Mouse (Mus musculus): Measurements from ENCODE around the gene Il18rap. TPM values are rescaled to one million over a fixed set of nuclear protein-coding genes. Genes with fewer than 3 reads are reported as not detected.
A peak's percentile ranks its signal among the peaks of the same experiment; 100 is the strongest.

Il18rap gene
- 0.04 and 0.13 TPM in 2 replicates for polyA plus RNA-seq (2014; fragmentation: Nextera tagmentation; extraction: Ambion mirVana)

GRCm38 (mm10) chr1:40514851-40515585, at the start of gene Il18rap:
Il18rap (plus strand) TSS chr1:40515362.
- 0 out of 2 replicates have a peak, but pooled peaks have one; percentile 48 for ATAC-seq (ENCODE audit: low FRiP score)
- no peak for DNase-seq (ENCODE audit: low spot score)
- Histone ChIP-seq H3K4me2 (replicated peaks) (0 out of 2 replicates have a peak within 1 kb of the TSS, but pooled peaks have one; percentile 5), H3K4me1 (replicated peaks; ENCODE audit: control insufficient read depth, insufficient read depth, low read length) (no peaks in the 10 kb centered on the region), H3K4me3 (replicated peaks; ENCODE audit: low read length) (no peak within 1 kb of the TSS), H3K9me3 (ENCODE audit: control insufficient read depth, low read length) (no peaks in the 10 kb centered on the region), H3K27me3 (ENCODE audit: control insufficient read depth, insufficient read depth, low read length) (no peaks in the 10 kb centered on the region), H3K36me3 (replicated peaks; ENCODE audit: control insufficient read depth, insufficient read depth) (no peaks in the 10 kb centered on the region), H3K9ac (no peak within 1 kb of the TSS), H3K27ac (no peak within 1 kb of the TSS)
- 45% methylated on average over 9 of the region's 9 CpGs for WGBS

GRCm38 (mm10) chr1:40465477-40466430, 49.4 kb upstream of the Il18rap start, which contains the start of gene Il18r1:
Il18r1 (plus strand) TSS chr1:40465552.
- ATAC-seq (ENCODE audit: low FRiP score) (no peak), DNase-seq (ENCODE audit: low spot score) (no peak)
- Histone ChIP-seq H3K9ac (no peak within 1 kb of the TSS), H3K9me3 (ENCODE audit: control insufficient read depth, low read length) (no peaks in the 10 kb centered on the region), H3K27me3 (ENCODE audit: control insufficient read depth, insufficient read depth, low read length) (no peaks in the 10 kb centered on the region), H3K4me3 (replicated peaks; ENCODE audit: low read length) (no peak within 1 kb of the TSS), H3K4me1 (replicated peaks; ENCODE audit: control insufficient read depth, insufficient read depth, low read length) (no peaks in the 10 kb centered on the region), H3K36me3 (replicated peaks; ENCODE audit: control insufficient read depth, insufficient read depth) (no peaks in the 10 kb centered on the region), H3K4me2 (replicated peaks) (no peak within 1 kb of the TSS), H3K27ac (no peak within 1 kb of the TSS)
- WGBS, result 49% methylated on average over 20 of the region's 20 CpGs

GRCm38 (mm10) chr1:40467306-40467705, 47.9 kb upstream of the Il18rap start:
- no peaks in the 10 kb centered on the region for H3K9me3 ChIP-seq (ENCODE audit: control insufficient read depth, low read length)
- no peak for ATAC-seq (ENCODE audit: low FRiP score)
- 94% methylated on average over 4 of the region's 4 CpGs for WGBS

GRCm38 (mm10) chr1:40468805-40469204, 46.4 kb upstream of the Il18rap start:
- H3K9me3 ChIP-seq (ENCODE audit: control insufficient read depth, low read length), result no peaks in the 10 kb centered on the region
- no peak for DNase-seq (ENCODE audit: low spot score)
- no peak overlapping the region for H3K9ac ChIP-seq
- WGBS, result 86% methylated on average over 2 of the region's 2 CpGs
- no peak overlapping the region for H3K27ac ChIP-seq
- H3K36me3 ChIP-seq (replicated peaks; ENCODE audit: control insufficient read depth, insufficient read depth), result no peaks in the 10 kb centered on the region
- no peak overlapping the region for H3K4me2 ChIP-seq (replicated peaks)
- H3K4me1 ChIP-seq (replicated peaks; ENCODE audit: control insufficient read depth, insufficient read depth, low read length), result no peaks in the 10 kb centered on the region
- no peak overlapping the region for H3K4me3 ChIP-seq (replicated peaks; ENCODE audit: low read length)
- no peaks in the 10 kb centered on the region for H3K27me3 ChIP-seq (ENCODE audit: control insufficient read depth, insufficient read depth, low read length)
- ATAC-seq (ENCODE audit: low FRiP score), result no peak

More at GRCm38 (mm10) chr1:40467306-40467705, 47.9 kb upstream of the Il18rap start:
- Histone ChIP-seq H3K4me1 (replicated peaks; ENCODE audit: control insufficient read depth, insufficient read depth, low read length) (no peaks in the 10 kb centered on the region), H3K4me2 (replicated peaks) (no peak overlapping the region), H3K4me3 (replicated peaks; ENCODE audit: low read length) (no peak overlapping the region), H3K36me3 (replicated peaks; ENCODE audit: control insufficient read depth, insufficient read depth) (no peaks in the 10 kb centered on the region), H3K27ac (no peak overlapping the region), H3K27me3 (ENCODE audit: control insufficient read depth, insufficient read depth, low read length) (no peaks in the 10 kb centered on the region), H3K9ac (no peak overlapping the region)
- DNase-seq (ENCODE audit: low spot score), result no peak

- Histone ChIP-seq H3K4me1 (replicated peaks; ENCODE audit: control insufficient read depth, insufficient read depth, low read length) (no peaks in the 10 kb centered on the region), H3K27me3 (ENCODE audit: control insufficient read depth, insufficient read depth, low read length) (no peaks in the 10 kb centered on the region), H3K4me2 (replicated peaks) (no peak overlapping the region), H3K36me3 (replicated peaks; ENCODE audit: control insufficient read depth, insufficient read depth) (no peaks in the 10 kb centered on the region), H3K4me3 (replicated peaks; ENCODE audit: low read length) (no peak overlapping the region), H3K9ac (no peak overlapping the region), H3K27ac (no peak overlapping the region), H3K9me3 (ENCODE audit: control insufficient read depth, low read length) (no peaks in the 10 kb centered on the region)
- ATAC-seq (ENCODE audit: low FRiP score), result no peak
- 92% methylated on average over 12 of the region's 12 CpGs for WGBS
- DNase-seq (ENCODE audit: low spot score), result no peak
Observed at GRCm38 (mm10) chr1:40469900-40470299, 45.3 kb upstream of the Il18rap start.

- WGBS, result 89% methylated on average over 1 of the region's 1 CpGs
- ATAC-seq (ENCODE audit: low FRiP score), result no peak
Observed at GRCm38 (mm10) chr1:40472401-40472800, 42.8 kb upstream of the Il18rap start.

DNA sequence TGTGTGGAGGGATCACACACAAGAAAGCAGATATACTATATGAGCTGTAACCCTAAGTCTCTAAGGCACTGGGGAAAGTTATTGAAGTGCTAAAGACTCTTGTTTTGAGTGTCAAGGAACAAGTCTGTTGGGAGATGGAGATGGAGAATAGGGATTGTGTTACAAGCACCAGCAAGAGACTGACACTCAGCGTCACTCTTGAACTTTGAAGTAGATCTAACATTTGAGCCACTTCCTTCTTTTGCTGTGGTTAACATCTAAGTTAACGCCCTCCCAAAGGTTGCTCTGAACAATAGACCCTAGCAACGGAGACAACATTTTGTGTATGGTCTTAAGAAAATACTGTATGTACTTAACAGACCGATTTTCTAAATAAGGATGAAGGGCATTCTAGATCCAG, 41.5 kb upstream of the Il18rap start:
- Histone ChIP-seq H3K27me3 (ENCODE audit: control insufficient read depth, insufficient read depth, low read length) (no peaks in the 10 kb centered on the region), H3K36me3 (replicated peaks; ENCODE audit: control insufficient read depth, insufficient read depth) (no peaks in the 10 kb centered on the region)

More at GRCm38 (mm10) chr1:40472401-40472800, 42.8 kb upstream of the Il18rap start:
- no peaks in the 10 kb centered on the region for H3K36me3 ChIP-seq (replicated peaks; ENCODE audit: control insufficient read depth, insufficient read depth)
- H3K4me1 ChIP-seq (replicated peaks; ENCODE audit: control insufficient read depth, insufficient read depth, low read length), result no peaks in the 10 kb centered on the region
- no peak overlapping the region for H3K4me2 ChIP-seq (replicated peaks)
- no peaks in the 10 kb centered on the region for H3K9me3 ChIP-seq (ENCODE audit: control insufficient read depth, low read length)
- DNase-seq (ENCODE audit: low spot score), result no peak
- H3K27me3 ChIP-seq (ENCODE audit: control insufficient read depth, insufficient read depth, low read length), result no peaks in the 10 kb centered on the region
- H3K9ac ChIP-seq, result no peak overlapping the region
- no peak overlapping the region for H3K27ac ChIP-seq
- no peak overlapping the region for H3K4me3 ChIP-seq (replicated peaks; ENCODE audit: low read length)

GRCm38 (mm10) chr1:40474336-40474735, 40.8 kb upstream of the Il18rap start:
- H3K27ac ChIP-seq, result no peak overlapping the region
- no peak overlapping the region for H3K4me2 ChIP-seq (replicated peaks)
- DNase-seq (ENCODE audit: low spot score) (no peak), ATAC-seq (ENCODE audit: low FRiP score) (no peak)
- no peak overlapping the region for H3K4me3 ChIP-seq (replicated peaks; ENCODE audit: low read length)
- no peaks in the 10 kb centered on the region for H3K27me3 ChIP-seq (ENCODE audit: control insufficient read depth, insufficient read depth, low read length)
- no peaks in the 10 kb centered on the region for H3K36me3 ChIP-seq (replicated peaks; ENCODE audit: control insufficient read depth, insufficient read depth)
- 93% methylated on average over 5 of the region's 5 CpGs for WGBS
- H3K4me1 ChIP-seq (replicated peaks; ENCODE audit: control insufficient read depth, insufficient read depth, low read length), result no peaks in the 10 kb centered on the region
- no peaks in the 10 kb centered on the region for H3K9me3 ChIP-seq (ENCODE audit: control insufficient read depth, low read length)
- H3K9ac ChIP-seq, result no peak overlapping the region

More for the DNA sequence above, 41.5 kb upstream of the Il18rap start:
- H3K9ac ChIP-seq, result no peak overlapping the region
- no peaks in the 10 kb centered on the region for H3K9me3 ChIP-seq (ENCODE audit: control insufficient read depth, low read length)
- no peak overlapping the region for H3K4me3 ChIP-seq (replicated peaks; ENCODE audit: low read length)
- no peaks in the 10 kb centered on the region for H3K4me1 ChIP-seq (replicated peaks; ENCODE audit: control insufficient read depth, insufficient read depth, low read length)
- no peak for ATAC-seq (ENCODE audit: low FRiP score)
- H3K27ac ChIP-seq, result no peak overlapping the region
- DNase-seq (ENCODE audit: low spot score), result no peak
- WGBS, result 88% methylated on average over 4 of the region's 4 CpGs
- no peak overlapping the region for H3K4me2 ChIP-seq (replicated peaks)

DNA sequence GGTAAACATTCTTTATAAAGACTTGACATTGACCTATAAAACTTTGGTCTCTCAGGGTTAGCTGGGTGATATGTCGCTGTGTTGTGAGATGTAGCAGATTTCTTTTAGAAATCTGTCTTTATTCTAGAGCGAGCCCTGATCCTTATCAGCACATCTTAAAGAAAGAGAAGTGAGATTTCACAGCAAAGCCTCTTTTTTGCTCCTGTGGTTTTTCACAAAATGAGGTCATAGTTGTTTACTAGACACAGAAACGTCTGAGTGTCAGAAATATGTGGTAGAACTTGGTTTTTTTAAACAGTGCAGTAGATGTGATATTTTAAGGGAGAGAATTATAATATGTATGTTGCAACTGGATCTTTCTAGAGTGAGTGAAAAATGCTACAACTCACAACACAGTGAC, 39.5 kb upstream of the Il18rap start:
- 73% methylated on average over 3 of the region's 3 CpGs for WGBS
- Histone ChIP-seq H3K27ac (no peak overlapping the region), H3K36me3 (replicated peaks; ENCODE audit: control insufficient read depth, insufficient read depth) (no peaks in the 10 kb centered on the region), H3K4me2 (replicated peaks) (no peak overlapping the region), H3K27me3 (ENCODE audit: control insufficient read depth, insufficient read depth, low read length) (no peaks in the 10 kb centered on the region), H3K4me1 (replicated peaks; ENCODE audit: control insufficient read depth, insufficient read depth, low read length) (no peaks in the 10 kb centered on the region), H3K9me3 (ENCODE audit: control insufficient read depth, low read length) (no peaks in the 10 kb centered on the region), H3K9ac (no peak overlapping the region), H3K4me3 (replicated peaks; ENCODE audit: low read length) (no peak overlapping the region)
- ATAC-seq (ENCODE audit: low FRiP score) (no peak), DNase-seq (ENCODE audit: low spot score) (no peak)

Data from hindbrain, embryonic 14.5 days (tissue).